Mouse (Mus musculus): ENCODE data around the gene Nap1l1.

Gene Nap1l1

DNA sequence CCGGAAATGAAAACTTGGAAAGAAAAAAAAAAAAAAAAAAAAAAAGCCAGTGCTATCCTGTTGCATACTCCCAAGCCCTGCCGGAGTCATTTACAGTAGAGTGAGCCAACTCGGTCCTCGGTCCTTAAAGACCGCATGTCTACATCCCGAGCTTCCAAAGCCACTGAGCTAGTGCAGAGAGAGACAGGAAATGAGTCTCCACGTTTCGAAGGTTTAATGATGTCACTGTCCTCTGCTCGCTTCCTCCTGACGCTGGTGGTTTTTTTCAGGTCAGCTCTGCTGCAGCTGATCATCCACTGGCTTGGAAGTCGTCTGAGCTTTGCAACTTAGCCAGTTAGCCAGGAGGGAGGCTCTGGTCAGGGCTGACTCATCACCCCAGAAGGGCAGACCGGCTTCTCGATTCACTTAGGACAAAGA, 43.2 kb downstream of the Nap1l1 start:
- no peak for DNase-seq (ENCODE audit: low spot score)

DNA sequence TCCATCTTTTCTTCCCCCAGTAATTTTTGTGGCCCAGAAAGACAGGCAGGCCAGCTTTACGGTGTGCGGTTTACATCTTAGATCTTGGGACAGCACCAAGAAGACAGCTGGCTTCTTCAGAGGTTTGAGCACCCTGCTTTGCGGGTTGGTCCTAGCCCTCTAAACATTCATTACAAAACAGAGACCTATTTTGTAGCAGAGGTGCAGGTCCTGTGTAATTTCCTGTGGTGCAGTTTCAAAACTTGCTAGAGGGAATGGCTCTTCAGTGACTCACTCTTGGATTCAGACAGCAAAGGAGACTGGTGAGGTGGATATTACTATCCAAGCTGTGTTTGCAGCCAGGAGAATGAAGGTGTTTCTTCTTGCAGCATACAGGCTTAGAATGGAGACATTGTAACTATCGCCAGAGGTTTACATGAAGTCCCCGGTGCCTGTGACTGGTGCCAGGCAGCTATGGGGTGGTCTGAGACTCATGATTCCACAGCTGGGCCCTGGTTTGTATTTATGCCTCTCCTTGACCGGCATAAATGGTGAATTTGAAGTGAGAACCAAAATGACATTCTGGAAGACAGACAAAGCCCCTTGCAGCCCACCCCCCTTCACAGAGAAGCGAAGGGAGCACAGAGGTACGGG, 43.9 kb downstream of the Nap1l1 start:
- no peak for DNase-seq (ENCODE audit: low spot score)

DNA sequence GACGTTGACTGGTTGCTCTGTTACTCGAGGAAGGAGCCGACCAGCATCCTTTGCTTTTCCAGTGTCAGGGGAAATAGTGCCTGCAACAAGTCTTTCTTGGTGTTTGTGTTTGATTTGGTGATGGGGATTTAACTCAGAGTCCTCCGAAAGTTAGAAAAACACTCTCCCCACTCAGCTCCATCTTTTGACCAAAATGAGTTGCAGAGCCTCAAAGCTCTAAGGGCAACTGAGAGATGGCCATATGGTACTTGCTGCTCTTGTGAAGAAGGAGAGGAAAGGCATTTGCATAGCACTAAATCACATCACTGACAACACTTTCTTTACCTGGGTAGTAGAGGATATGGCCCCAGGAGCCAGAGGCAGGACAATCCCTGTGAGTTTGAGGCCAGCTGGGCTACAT, 45.3 kb downstream of the Nap1l1 start:
- DNase-seq (ENCODE audit: low spot score), result no peak

DNA sequence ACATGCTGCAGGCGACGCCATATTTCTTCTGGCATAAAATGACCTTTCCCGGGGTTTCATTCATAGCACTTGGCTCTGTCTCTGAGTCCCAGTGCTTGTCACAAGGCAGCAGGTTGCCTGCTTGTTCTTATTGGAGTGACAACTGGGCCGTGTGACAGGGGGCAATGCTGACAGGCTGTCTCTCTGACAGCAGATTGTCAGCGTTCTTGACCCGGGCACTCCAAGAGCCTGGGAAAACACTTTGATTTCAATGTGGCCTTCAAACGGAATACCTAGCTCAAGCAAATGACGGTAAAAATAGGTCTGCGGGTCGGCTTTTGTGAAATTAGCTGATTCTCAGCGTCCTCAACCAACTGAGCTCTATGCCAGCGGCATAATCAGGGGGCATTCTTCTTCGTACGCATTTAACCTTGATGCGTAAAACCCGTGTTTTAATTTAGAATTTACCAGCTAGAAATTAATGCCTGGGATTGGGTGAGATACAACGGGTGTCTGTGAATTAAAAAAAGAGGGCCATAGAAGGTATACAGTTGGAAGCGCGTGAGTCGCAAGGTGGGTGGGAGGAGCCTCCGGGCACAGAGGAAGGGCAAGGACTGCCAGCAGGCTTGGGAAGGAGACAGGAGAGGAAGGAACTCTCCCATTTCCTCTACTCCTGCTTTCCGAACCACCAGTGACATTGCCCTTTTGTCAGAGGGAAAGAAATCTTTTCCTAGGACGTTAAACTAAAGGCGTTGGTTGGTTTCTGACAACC, 46.8 kb downstream of the Nap1l1 start:
- no peak for DNase-seq (ENCODE audit: low spot score)

DNA sequence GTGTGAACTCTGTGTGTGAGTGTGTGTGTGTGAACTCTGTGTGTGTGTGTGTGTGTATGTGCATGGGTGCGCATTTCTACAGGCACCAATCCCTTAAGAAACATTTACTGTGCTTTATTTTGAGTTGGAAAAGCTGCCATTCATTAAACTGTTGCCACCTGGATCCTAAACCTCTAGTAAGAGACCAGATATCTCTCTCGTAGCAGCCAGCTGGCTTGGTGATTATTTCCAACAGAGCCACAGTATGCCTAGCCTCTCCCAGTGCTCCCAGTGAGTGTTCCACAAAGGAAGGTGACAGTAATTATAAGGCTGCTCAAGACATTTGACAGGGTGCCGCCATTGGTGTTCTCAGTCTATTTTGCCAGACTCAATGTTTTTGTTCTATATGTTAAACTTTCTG, 47.6 kb downstream of the Nap1l1 start:
- no peak for DNase-seq (ENCODE audit: low spot score)

DNA sequence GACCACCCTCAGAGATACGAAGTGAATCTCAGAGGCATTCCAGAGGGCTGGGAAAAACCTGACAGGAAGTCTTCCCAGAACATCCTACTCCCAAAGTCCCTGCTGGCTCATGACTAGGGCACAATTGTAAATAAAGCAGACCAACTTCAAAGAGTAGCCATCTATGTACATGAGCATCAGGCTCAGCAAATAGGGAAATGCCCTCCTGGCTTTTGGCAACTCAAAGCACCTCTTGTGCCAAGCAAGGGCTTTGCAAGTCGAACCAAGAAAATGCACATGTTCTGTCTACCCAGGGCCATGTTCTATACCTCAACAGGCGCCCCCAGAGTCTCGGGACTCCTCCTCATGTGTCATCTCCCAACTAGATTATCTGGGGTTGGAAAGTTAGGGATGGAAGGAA, 48.6 kb downstream of the Nap1l1 start:
- no peak for DNase-seq (ENCODE audit: low spot score)

DNA sequence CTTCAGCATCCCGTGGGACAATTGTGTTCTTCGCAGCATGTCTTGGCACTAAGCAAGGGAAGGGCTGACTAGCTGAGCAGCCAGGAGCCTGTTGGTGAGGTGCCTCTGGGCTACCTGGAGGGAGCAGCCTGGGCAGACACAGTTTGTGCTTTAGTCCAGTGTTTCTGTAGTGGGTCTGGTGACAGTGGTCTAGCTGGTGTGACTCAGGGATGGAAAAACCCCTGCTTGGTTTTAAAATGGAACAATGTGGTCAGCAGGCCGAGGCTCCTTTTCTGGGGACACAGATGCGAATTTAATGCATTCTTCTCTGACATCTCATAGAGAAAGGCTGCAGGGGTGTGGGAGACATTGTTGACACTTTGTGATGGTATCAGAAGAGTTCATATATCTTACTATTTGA, 49.2 kb downstream of the Nap1l1 start:
- no peak for DNase-seq (ENCODE audit: low spot score)

DNA sequence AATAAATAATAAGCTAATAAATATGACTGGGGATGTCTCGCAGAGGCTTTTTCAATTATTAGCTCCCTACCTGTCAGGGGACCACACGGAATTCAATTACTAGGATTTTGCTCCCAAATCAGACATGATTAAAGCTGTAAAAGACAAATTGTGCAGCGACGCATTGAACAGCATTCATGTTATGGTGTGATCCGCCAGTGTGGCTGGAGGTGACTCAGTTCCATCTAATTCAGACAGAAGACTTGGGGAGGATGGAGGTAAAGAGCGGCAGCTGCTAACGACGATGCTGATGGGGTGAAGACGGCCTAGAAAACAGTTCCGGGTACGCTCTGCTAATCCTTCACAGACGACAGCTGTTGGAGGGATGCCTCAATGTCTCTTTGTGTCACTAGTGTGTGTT, 50.9 kb downstream of the Nap1l1 start:
- no peak for DNase-seq (ENCODE audit: low spot score)

DNA sequence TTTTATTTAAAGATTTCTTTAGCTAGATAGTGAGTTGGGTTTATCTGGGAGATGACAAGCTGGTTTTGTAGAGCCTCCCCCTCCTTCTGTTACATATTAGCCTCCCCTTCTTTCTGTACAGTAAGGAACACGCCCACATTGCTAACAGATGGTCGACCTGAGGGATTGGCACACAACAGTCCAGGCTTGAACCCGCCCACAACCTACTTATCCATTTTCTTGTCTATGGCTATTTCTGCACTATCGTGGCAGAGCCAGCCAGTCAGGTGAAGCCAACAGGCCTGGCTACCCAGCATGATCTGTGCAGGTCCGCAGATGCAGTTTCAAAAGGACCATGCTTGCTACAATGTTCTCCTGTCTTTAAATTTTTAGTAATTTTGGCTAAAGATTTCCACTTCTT, 54.0 kb downstream of the Nap1l1 start:
- no peak for DNase-seq (ENCODE audit: low spot score)

DNA sequence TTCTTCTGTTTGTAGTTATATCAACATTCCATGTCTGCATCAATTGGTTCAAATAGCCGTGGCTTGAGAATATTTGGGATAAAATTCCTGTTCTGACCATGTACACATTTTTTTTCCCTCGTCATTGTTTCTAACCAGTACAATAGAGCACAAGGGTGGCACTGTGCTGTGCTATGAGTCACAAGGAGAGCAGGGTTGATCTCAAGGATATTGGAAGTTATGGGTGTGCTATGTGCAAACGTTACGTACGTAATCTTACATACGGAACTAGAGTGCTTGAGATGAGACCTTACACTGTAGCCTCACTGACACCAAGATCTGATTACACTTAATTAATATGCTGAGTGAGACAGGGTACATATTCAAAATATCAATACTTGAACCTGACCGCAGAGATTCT, 54.6 kb downstream of the Nap1l1 start:
- no peak for DNase-seq (ENCODE audit: low spot score)

DNA sequence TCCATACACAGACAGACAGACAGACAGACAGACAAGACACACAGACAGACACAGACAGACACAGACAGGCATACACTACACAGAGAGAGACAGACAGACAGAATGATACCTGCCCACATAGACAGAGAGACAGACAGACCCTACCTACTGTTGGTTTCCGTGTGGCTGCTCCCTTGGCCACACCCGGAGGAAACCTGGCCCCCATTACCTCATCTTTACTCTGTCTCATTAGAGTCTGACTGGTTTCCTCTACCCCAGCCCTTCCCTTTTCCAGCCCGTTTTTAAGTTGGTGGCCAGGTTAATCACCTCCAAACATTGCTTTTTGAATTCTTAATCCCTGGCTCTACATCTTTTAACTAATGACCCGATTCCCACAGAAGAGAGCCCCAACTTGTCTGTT, 55.3 kb downstream of the Nap1l1 start:
- DNase-seq (ENCODE audit: low spot score), result no peak

DNA sequence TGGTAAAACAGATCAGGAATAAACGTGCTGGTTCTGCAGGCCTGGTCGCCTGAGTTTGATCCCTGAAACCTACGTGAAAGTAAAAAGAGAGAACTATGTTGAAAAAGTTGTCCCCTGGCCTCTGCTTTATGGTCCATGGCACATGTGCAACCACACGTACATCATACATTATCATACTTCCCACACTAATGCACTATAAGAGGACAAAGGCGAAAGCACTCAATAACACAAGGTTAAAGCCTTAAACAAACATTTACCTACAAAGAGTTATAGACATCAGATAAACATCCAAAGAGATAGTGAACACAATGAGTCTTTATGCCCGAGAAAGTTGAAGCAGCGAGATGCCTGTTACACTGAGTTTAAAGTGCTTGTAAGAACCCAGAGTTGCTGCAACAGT, 57.4 kb downstream of the Nap1l1 start:
- DNase-seq (ENCODE audit: low spot score), result no peak

DNA sequence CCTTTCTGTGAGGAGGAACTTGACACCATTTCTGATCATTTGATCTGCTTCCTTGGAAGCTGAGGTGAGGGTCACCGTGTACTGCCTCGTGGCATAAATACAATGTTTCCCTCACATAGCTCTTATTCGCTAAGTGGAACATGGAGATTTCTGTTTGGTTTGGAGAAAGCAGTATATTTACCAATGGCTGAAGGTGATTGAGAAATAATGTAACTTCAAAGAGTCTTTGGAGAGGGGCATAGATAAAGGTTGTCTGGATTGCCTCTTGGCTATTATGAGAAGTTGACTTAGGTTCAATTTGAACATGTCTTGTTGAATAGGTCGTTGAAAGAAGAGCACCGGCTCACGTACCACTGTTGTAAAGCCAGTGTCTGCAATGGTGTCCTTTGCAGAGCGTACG, 61.7 kb downstream of the Nap1l1 start:
- DNase-seq (ENCODE audit: low spot score), result no peak

DNA sequence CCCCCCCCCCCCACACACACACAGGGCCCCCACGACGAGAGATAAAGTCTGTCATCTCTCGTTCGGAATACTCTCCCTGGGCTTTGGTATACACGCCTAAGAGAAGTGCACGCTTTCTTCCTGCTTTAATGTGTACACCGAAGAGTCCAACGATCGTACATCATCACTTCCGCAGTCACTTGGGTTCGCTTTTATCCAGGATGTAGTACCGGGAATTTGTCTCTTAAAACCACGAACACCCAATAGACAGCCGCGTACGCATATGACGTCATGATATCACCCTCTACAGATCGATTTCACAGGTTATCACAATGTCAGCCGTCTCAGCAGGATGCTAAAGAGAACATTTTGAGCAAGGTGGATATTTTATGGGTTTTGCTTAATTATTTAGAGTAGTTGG, 64.4 kb downstream of the Nap1l1 start:
- no peak for DNase-seq (ENCODE audit: low spot score)

DNA sequence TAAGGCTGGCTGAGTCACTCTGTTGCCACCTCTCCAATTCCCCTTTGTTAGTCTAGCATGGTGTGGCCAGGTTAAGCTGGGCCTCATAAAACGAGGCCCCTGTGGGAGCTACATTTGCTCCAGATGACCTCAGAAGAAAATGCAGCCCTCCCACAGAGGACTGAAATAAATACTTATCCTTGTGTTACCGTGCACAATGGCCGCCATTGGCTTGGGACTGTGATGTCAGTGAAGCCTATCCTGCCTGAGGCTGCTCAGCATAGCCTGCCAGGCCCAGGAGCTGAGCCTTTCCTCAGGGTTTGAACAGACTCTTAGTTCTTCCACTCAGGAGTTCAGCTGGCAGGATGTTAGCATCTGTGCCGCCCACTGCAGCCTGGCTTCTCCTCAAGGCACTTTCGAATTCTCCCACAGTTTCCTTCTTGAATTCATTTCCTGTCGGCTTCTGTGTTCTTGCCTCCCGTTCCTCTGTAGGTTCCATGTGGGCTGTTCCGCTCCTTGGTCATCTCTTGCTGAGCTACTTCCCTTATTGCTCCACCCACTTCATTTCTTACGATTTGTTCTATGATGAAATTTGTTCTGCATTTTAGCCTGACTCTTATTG, 66.8 kb downstream of the Nap1l1 start:
- DNase-seq (ENCODE audit: low spot score), result no peak

DNA sequence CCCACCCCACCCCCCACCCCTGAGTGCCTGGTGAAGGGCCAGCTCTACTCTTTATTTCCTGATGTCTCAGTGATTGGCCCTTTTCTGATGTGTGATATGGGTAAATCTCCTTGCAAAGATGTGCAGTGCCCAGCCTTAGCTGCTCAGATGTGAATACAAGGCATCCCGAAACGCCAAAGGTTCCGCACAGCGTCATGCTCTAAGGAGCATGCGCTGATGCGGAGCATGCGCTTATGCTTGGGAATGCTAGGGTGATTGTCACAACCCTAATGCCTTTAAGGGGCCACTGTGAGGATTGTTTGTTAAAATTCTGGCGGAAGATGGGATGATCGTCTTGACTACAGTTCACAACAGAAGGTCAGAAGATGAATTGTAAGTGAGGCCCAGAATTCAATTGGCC, 67.7 kb downstream of the Nap1l1 start:
- no peak for DNase-seq (ENCODE audit: low spot score)

DNA sequence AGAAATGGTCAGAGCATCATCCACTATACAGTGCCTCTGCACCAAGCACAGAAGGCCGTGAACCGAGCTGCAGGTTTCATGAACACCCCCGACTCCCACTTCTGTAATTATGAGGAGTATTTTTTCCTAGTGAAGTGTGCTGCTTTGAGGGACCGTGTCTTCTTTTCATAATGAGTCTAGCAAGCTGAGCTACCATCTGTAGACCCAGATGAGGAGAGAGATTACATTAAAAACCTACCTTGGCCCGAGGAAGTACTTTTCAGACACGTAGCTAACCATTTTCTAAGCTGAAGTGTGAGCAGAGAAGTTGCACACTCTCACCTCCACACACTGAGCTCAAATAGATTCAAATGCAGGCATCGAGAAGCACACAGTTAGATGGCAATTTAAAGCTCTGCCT, 70.1 kb downstream of the Nap1l1 start:
- no peak for DNase-seq (ENCODE audit: low spot score)

DNA sequence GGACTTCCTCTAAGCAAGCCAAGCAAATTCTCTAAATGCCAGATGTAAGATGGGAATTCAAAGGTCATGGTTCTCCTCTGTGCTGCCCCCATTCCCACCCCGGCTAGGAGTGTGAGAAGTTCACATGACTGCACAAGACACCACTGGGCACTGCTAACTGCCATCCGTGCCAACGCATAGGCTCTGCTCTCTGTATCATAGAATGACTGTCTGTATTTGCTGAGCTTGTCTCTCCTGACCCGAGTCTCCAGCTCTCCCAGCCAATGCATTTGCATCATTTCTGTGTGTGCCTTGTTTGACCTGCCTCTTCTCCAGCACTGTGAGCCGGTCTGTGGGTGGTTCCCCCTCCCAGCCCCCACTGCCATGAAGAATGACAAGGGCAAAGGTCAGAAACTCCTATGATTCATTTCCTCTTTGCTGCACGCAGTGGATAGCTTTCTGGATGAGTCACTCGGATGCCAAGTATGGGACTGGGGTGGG, 70.8 kb downstream of the Nap1l1 start:
- no peak for DNase-seq (ENCODE audit: low spot score)

DNA sequence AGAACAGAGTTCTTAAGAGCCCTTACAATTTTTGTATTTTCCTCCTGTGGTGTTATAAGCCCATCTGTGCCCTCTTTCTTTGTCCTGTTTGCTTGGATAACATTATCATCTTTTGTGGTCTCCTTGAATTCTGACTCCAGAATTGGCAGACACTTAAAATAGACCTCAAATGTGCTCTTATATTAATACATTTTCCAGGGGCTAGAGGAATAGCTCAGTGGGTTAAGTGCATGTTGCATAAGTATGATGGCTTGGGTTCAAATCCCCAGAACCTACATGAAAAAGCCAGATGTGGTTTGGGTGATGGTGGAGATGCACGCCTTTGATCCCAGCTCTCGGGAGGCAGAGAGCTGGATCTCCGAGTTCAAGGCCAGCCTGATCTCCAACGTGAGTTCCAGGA, 71.3 kb downstream of the Nap1l1 start:
- no peak for DNase-seq (ENCODE audit: low spot score)

DNA sequence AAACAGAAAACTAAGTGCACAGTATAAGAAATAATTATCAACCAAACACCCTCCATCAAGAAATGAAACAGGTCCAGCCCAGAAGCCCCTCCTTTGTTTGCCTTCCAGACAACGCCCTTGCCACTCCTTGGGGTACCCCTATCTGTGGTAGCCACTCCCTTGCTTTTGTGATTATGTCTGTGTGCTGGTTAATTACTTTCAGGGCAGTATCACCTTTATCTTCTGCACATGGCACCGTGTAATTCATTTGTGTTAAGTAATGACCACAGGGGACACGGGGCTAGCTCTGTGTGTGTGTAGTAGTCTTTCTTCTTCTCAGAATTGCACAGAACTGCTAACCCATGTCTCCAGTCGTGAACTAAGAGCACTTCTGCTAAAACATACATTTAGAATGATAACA, 72.6 kb downstream of the Nap1l1 start:
- DNase-seq (ENCODE audit: low spot score), result no peak
